Mouse (Mus musculus): ENCODE results near the gene Ankrd44.

The Ankrd44 gene

DNA sequence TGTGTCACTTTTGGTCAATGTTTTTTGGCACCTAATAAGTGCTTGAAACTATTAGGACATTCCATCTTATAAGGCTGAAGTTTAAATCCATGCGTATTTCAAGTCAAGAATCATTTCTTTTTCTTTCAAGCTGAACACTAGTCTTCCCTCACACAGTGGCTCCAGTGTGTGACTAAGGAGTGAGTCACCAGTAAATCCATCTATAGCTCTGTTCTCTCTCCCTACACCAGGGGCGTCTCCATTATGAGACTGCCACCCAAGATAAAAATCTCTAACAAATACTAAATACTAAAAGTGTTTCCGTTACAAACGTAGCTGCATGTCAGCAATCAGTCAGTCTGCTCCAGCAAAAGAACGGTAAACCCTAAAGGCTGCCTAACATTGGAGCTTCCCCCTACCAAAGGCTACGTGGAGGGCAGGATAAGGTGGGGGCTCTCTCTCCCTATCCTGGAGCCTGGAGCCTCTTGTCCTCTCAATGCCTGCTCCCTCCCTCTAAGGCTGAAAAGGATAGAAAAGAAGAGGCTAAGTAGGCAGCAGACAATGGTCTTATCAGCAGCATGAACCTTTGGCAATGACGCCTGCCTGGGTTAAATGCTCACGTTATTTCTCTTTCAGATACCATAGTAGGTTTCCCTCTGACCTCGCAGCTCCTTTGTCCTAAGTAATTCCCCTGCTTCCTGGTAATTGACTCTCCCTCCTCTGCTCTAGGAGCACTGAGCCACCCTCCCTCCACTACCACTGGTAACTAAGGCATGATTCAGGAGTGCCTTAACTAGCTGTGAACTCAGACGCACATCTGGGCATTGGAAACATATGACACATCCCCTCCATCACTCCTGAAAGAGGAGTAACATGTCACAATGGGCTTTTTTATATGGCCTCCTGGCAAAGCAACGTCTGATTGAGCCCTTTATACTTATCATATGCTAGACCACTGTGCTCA, 212.7 kb downstream of the Ankrd44 start:
- in situ Hi-C loops (cut with MseI, MboI): no loop called here

DNA sequence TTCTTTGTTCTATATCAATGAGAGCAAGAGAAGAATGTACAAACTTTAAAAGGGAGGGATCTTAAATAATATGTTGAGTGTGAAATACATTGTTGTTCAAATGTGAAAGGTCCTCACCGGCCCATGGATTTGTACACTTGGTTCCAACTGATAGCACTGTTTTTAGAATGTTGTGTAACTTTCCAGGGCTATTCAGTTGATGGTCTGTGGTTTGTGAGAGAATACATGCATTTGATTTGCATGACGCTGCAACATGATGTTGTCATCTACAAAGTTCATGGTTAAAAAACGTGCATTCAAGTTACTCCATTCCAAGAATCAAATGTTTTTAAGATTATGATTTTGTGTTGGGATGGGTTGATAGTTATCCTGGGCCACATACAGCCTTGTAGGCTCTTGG, 214.6 kb downstream of the Ankrd44 start:
- in situ Hi-C loops (cut with MseI, MboI): no loop called here

DNA sequence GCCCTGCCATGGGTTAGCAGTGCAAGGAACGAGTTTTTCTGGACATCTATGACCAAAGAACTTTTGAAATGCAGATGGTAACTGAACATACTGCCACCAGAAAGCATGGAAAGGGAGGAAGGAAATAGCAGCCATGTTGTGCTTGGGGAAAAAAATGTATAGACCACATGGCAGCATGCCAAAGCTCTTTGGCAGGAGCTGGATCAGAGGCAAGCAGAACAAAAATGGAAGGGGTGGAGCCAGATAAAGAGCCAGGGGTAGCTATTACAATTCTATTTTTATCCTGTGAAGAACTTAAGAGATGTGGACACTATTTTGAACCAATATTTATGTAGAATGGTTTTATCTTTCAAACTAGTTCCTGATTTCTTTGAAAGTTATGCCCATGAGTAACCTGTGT, 215.6 kb downstream of the Ankrd44 start:
- in situ Hi-C loops (cut with MseI, MboI): no loop called here

DNA sequence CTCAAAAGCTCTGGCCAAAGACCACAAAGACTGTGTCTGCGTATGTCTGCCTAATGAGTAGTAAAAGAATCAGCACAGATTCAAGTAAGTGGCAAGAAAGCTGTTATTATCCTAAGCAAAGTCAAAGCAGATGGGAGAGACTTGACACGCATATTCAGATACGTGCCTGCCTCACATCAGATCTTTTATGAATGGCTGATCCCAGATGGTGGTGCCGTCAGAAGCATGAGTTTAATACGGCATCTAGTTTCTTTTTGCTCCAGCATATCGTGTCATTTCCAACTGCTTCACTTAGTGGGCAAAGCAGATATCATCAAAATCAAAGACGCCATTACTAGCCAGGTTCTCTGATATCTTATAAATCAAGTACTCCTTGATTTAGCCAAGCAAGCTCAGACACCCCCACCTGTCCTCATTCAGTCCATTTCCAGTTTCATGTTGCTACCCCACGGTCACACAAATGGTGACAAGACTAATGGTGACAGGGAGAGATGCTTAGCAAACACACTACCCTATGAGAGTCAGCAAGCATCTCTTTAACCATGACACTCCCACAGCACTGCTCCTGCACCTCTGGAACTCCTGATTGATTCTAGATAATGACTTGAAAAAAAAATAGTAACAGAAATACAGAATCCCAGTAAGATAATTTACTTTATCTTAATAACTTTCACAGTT, 218.2 kb downstream of the Ankrd44 start:
- in situ Hi-C loops (cut with MseI, MboI): no loop called here

DNA sequence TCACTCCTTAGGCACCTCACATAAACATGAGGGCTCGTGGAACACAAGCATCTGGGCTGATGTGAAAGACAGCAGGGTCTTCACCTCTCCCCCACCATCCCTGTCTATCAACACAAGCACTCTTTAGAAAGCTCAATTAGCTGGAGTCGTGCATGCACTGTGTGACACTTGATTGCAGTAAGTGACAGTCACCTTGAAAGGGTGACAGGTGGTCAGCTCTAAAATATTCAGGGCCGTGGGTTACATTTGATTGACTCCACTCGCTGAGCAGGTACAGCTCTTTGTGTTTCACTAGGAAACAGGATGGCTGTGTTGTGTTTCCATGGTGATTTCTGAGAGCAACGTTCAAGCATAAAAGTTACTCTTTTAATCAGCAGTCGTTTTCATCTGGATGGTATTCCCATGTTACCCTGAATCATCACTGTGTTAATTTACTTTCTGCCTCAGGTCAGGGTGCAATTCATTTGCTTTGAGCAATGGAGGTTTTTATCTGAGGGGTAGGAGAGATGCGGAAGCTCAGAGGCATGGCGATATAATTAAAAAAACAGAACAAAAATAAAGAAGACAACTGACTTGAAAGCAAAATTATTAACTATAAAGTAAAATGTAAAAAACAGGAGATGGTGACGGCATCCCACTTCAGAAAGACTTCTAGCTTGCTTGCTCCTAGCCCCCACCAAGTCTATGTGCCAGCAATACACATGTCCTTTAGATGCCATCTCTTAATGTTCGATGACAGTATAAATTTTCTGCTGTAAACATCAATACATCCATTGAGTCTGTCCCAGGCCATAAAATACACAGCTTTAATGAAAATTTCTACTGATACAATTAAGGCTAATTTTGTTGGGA, 218.9 kb downstream of the Ankrd44 start:
- in situ Hi-C loops (cut with MseI, MboI): no loop called here

DNA sequence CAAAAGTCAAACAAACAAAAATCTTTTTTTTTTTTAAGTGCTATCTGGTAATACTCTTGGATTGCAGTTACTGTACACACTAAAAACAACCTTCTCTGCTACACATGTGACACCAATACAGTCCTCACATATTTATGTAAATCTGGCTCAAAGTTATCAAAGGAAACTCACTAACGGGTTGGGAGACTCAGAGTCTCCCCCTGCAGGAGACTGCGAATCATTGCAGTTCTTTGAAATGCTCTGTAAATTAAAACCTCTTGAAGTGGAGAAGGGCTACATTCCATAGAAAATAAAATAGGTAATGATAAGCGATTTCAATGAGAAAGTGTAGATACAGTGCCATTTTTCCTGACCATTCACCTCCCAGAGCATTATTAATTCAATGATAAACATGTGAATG, 219.6 kb downstream of the Ankrd44 start:
- in situ Hi-C loops (cut with MseI, MboI): no loop called here

DNA sequence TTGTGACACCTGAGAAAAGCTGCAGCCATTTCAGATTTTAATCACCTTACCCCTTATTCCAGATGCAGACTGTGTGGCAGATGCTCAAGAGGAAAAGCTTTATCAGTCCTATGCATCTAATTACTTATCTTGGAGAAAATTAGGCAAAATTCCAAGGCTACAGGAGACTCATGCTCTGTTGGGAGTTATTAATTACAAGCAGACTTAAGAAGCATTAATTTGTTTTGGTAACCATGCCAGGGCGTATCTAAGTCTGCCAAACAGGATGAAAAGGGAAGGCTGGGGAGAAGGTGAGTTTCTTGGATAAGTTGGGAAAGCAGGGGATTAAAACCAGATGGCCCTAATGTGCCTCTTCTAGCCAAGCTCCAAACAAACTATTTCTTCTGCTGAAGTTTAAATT, 222.7 kb downstream of the Ankrd44 start:
- in situ Hi-C loops (cut with MseI, MboI): no loop called here

DNA sequence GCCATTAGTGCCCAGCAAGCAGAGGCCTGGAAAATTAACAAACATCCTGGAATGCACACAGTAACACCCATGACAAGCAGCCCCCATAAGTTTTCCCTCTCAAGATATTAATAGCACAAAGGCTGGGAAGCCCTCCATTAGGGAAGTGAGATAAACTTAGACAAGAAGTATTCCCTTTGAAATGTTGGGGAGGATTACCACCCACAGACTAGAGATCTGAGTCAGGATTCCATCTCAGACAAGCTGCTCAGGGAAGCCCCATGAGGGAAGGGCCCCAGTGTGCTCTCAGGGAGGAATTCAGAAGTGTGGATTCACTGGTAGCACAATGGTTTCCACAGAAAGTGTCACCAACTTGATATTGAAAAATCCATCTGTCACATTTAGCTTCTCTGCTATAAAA, 223.3 kb downstream of the Ankrd44 start:
- in situ Hi-C loops (cut with MseI, MboI): no loop called here

DNA sequence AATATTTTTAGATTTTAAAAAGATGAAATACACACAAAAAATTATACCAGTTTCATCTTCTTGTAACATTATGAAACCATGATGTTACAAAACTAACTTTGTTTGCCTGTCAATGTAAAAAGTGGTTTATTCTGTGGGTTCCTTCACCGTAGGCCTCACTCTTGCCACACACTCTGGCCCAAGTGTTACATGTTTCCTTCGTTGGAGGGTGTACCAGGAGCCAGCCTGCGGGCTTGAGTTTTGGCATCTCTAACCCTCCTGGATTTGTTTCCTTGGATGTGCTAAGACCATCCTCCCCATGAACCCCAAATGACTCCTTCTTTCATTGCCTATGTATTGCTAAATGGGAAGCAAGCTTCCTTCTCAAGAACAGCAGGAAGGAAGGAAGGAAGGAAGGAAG, 230.8 kb downstream of the Ankrd44 start:
- in situ Hi-C loops (cut with MseI, MboI): no loop called here

DNA sequence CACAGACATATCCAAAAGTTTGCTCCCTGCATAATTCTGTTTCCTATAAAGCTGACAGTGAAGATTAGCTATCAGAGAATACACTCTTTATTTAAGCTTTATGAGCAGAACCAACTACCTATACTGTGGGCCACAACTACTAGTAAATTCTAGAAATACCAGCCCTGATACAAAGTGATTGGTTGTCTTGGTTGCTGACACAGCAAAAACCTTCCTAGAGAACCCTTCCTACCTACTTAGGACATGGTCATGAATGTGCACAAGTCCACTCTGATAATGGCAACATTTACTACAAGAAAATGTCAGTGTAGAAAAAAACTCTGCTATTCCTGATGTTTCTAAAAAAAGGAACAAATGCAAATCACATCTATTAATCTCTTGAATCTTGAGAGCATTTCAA, 234.4 kb downstream of the Ankrd44 start:
- in situ Hi-C loops (cut with MseI, MboI): no loop called here

DNA sequence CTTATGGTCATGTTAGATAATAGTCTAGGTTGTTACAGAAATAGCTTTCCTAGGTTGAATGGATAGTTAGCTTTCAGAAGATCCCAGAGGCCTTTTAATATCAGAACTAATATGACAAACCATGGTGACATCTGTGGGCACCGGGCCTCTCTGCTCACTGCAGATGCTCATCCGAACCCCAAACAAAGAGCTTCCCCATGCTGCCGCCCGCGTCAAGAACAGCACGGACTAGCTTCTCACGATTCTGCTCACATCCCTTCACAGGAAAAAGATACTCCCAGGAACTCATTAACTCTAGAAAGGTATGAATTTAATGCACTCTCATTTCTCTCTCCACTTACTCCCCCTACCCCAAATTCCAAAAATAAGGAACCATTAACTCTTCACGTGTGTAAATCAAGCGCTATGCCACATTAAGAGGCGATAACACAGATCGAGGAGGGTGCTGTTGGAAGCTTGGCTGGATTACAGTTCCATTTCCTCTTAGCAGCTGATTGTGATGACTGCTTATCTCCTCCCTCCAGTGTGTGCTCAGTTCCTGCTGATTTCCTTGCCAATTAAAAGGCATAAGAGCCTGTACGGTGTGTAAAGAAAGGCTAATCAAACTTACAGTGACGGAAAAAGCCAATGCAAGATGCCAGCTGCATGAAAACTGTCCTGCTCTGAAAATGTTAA, 235.8 kb downstream of the Ankrd44 start:
- in situ Hi-C loops (cut with MseI, MboI): no loop called here

DNA sequence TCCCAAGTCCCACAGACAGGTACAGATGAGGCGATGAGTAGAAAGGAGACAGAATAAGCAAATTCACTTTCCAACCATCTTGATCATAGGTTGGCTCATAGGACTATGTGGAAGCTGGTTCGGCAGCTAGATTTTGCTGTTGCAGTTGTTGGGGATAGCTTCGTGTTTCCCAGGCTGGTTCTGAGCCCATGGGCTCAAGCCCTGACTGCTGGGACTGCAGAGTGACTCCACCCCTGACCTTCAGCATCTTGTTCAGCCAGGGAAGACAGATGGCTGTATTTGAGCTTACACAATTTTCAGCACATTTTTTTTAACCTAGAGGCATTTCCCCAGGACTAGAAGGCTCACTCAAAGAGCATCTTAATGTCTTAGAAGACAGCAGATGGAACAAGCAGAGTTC, 237.7 kb downstream of the Ankrd44 start:
- in situ Hi-C loops (cut with MseI, MboI): no loop called here

DNA sequence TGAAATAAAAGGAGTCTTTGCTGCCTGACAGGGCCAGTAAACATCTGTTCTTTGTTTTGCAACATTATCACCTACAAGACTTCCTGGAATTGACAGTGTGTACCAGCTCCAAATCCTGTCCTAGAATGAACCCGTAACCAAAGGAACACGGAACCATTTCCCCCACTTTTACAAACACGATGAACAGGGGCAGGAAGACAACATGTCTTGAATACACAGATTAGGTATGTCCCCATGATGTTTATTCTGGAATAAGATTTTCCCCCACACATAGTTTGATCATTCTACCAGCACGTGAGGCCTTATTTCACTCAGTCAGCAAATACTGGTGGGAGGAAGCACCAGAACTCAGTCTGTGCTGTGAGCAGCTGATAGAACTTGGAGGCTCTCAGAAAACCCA, 241.9 kb downstream of the Ankrd44 start:
- in situ Hi-C loops (cut with MseI, MboI): no loop called here

DNA sequence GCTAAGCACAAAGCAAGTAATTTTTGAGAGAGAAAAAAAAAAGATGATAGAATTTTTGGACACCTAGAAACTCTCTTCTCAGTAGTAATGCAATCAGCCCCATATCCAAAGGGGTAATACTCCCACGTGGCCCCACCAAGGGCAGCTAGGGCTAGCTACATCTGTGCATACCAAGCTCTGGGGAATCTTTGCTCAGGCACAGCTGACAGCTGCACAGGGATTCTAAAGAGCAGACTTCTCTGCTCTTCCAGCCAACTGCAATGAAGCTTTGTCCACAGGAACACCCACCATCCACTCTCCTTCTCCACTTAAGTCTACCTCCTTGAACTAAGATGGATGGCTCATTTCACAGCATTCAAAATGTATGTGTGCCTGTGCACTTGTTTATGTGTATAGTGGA, 246.6 kb downstream of the Ankrd44 start:
- in situ Hi-C loops (cut with MseI, MboI): no loop called here

DNA sequence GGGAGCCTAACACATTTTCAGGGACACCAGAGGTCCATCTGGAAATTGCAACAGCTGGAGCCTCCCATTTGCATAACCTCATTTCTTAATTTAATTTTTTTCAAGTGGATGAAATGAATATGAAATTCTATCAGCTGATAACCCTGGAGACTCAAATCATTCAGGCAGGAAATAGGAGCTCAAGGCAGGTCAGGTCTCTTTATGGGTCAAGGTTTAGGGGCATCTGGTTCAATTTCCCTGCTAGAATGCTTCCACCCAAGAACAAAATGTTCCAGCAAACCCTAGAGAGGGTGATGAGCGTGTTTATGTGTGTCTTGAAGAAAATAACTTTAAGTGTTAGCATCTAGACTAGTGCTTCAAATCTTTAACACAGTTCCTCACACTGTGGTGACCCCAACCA, 248.2 kb downstream of the Ankrd44 start:
- in situ Hi-C loops (cut with MseI, MboI): no loop called here

DNA sequence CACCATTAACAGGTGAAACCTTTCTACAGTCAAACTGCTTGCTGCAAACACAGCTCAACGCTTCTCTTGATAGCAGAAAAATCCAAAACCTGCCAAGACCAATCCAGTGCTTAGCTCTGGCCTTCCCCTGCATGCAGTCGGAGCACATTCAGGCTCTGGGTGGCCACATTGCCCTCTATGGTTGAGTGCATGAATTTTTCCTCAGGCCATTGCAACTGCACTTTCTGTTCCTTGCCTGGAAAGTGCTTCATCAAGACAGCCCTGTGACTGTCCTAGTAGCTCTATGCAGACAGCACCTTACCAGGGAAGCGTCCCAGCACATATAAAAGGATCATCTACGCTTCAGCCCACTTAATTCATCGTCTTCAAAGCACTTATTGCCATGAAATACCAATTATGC, 250.7 kb downstream of the Ankrd44 start:
- in situ Hi-C loops (cut with MseI, MboI): no loop called here

DNA sequence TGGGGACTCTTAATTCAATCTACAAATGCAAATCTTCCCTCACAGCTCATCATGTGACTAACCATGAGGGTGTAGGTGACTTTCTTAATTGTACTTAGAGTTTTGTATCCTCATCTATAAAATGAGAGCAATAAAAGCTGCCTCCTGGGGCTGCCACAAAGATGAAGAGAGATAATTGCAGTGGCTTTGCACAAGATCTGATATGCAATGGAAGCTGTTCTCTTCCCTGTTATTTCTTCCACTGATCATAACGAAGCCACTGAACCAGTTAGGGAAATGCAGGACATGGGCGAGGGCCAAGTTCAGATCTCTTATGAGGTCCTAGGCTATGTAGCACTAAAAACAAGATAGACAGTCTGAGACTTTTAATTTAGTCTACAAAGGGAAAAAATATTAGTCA, 258.2 kb downstream of the Ankrd44 start:
- in situ Hi-C loops (cut with MseI, MboI): loop anchor here (10.0 kb wide), 2 partner anchors 297 to 307 kb away; no protein-coding TSS in a partner anchor

DNA sequence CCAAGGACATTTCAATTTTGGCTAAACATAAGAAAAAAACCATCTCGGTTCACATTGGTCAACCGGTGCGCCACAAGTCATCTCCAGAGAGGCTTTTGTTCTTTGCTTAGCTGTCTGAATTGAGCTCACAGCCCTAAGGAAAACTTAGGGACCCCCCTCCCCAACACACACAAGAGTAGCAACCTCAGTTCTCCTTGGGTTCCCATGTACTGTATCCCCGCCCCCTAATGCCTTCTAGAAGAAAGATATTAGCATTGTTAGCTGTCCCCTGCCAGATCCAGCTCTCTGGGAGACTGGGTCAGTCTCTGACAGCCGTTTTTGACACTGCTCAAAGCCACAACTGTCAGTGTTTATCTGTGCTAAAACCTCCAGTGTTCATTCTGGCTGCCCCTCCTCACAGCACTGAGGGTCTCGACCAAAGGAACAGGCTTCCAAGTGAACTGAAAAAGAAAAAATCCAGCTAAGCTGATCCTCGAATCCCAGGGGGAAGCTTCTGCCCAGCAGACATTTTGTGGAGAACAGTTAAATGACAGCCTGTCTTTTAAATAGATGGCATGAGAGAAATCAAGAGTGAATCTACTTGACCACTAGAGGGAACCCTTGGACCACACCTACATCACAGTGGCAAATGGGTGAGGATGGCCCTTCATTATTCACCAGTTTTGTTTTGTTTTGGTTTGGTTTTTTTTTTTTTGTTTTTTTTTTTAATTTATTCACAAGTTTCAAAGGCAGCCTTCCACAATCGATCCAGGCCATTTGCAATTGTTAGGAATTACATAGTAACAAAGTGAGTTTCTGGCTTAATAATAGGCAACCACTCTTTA, 260.4 kb downstream of the Ankrd44 start:
- in situ Hi-C loops (cut with MseI, MboI): loop anchor here (10.0 kb wide), 2 partner anchors 299 to 309 kb away; no protein-coding TSS in a partner anchor

DNA sequence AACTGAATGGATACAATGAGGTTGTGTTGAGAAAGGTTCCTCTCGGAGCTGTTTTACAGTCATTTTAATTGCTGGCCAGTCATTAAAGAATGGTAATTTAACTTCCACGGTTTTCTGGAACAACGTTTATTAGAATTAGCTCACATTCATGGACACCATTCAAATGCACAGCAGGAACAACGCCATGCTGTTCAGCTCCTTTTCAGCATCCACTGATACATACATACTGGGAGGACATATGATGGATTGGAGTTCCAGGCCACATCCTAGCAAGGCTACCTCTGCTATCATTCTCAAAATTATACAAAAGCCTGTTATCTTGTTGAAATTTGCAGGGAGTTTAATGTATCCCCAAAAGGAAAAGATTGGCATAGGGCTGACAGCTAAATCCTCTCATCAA, 261.1 kb downstream of the Ankrd44 start:
- in situ Hi-C loops (cut with MseI, MboI): loop anchor here (10.0 kb wide), 2 partner anchors 300 to 310 kb away; no protein-coding TSS in a partner anchor

DNA sequence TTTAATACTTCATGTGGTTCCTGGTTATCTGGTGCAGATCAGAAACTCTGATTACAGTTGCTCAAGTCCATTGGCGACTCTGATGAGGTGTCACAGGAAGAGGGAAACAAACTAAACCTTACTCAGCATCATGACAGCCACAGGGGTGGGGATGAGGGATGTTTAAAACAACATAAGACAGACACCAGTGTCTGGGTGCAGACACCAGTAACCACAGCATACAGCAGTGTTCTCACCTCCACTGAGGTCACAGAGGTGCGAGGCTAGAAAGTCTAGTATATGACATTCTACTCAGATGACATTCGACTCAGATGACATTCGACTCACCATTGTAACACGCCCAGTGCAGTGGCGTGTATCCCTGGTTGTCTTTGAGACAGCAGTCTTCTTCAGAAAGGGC, 265.5 kb downstream of the Ankrd44 start:
- in situ Hi-C loops (cut with MseI, MboI): loop anchor here (10.0 kb wide), 2 partner anchors 304 to 314 kb away; no protein-coding TSS in a partner anchor

All from mouse trophoblast stem cell (cell line).